Mouse (Mus musculus) CH12.LX (cell line): ENCODE data around the gene Taok2. TPM values are rescaled to one million over a fixed set of nuclear protein-coding genes. Genes with fewer than 3 reads are reported as not detected.

Source experiments
- DNase-seq: peaks from one replicate; pipeline ENCODE4 v3.0.0-alpha.2; 2013; ENCODE audit errors: extremely low read depth
- H3K27ac ChIP-seq: 2 replicates; pipeline ENCODE4 v1.5.1; 2012; ENCODE audit warnings: low read depth, mild to moderate bottlenecking, control low read depth, moderate library complexity; ENCODE audit not compliant: insufficient read depth
- H3K27me3 ChIP-seq: replicated peaks from 2 replicates; pipeline ENCODE3; 2012; ENCODE audit warnings: inconsistent platforms
- H3K36me3 ChIP-seq, 2 experiments: replicated peaks in 1 of 2; 2 replicates each; pipeline versions ENCODE3 to v1.6.1; 2012; ENCODE audit warnings: inconsistent platforms in 1 of 2, low read length in 1 of 2, mild to moderate bottlenecking in 1 of 2, mixed read lengths in 1 of 2, moderate library complexity in 1 of 2; ENCODE audit not compliant: control insufficient read depth in 1 of 2, insufficient read depth in 1 of 2
- H3K4me1 ChIP-seq, 2 experiments: 2 replicates each; pipeline ENCODE4 v1.6.1; 2012; ENCODE audit warnings: inconsistent platforms in 1 of 2, moderate library complexity in 1 of 2; ENCODE audit not compliant: insufficient read depth in 2 of 2, control insufficient read depth in 1 of 2
- H3K4me2 ChIP-seq: 2 replicates; pipeline ENCODE4 v1.6.1; 2012; ENCODE audit warnings: low read depth, mild to moderate bottlenecking, control low read depth; ENCODE audit not compliant: poor library complexity, insufficient read depth, severe bottlenecking
- H3K4me3 ChIP-seq, 3 experiments: fragments of 150-350 bp in 1 of 3; sonication (generic) in 1 of 3; replicated peaks in 1 of 3; 2 replicates each; pipeline versions ENCODE3 to v1.5.1; 2011 to 2012; ENCODE audit warnings: low read depth in 2 of 3, low read length in 2 of 3, mild to moderate bottlenecking in 2 of 3, moderate library complexity in 2 of 3, control low read depth in 1 of 3, improper control_type of control experiment in 1 of 3, inconsistent platforms in 1 of 3, mixed read lengths in 1 of 3; ENCODE audit not compliant: poor library complexity in 1 of 3
- H3K79me2 ChIP-seq: replicated peaks from 2 replicates; pipeline ENCODE4 v1.6.1; 2012; ENCODE audit warnings: mild to moderate bottlenecking, moderate library complexity; ENCODE audit not compliant: control insufficient read depth, poor library complexity, insufficient read depth, severe bottlenecking; ENCODE audit errors: extremely low read depth
- H3K9ac ChIP-seq: 2 replicates; pipeline ENCODE4 v1.6.1; 2012; ENCODE audit warnings: low read depth, mild to moderate bottlenecking, control low read depth, moderate library complexity; ENCODE audit not compliant: insufficient read depth
- H3K9me3 ChIP-seq: replicated peaks from 2 replicates; pipeline ENCODE3; 2012; ENCODE audit warnings: low read length, inconsistent platforms, mixed read lengths
- CTCF ChIP-seq, 2 experiments: IDR thresholded peaks in 1 of 2; conservative IDR thresholded peaks in 1 of 2; 2 replicates each; pipeline ENCODE4 v1.5.1; 2011 to 2012; ENCODE audit warnings: low read depth in 2 of 2, low read length in 2 of 2, improper control_type of control experiment in 1 of 2, inconsistent platforms in 1 of 2, mild to moderate bottlenecking in 1 of 2, moderate library complexity in 1 of 2
- E2F4 ChIP-seq: IDR thresholded peaks from 2 replicates; pipeline ENCODE4 v1.6.1; 2011; ENCODE audit warnings: low read depth, low read length, improper control_type of control experiment; ENCODE audit not compliant: insufficient replicate concordance
- EP300 ChIP-seq: IDR thresholded peaks from 2 replicates; pipeline ENCODE4 v1.6.1; 2011; ENCODE audit warnings: low read length, improper control_type of control experiment
- ETS1 ChIP-seq: conservative IDR thresholded peaks from 2 replicates; pipeline ENCODE4 v1.6.1; 2012; ENCODE audit warnings: low read depth, mild to moderate bottlenecking, inconsistent platforms, low read length, improper control_type of control experiment, moderate library complexity
- HCFC1 ChIP-seq: IDR thresholded peaks from 2 replicates; pipeline ENCODE4 v1.6.1; 2012; ENCODE audit warnings: low read depth, mild to moderate bottlenecking, inconsistent platforms, low read length, improper control_type of control experiment
- JUN ChIP-seq: IDR thresholded peaks from 2 replicates; pipeline ENCODE4 v1.6.1; 2011; ENCODE audit warnings: low read depth, mild to moderate bottlenecking, low read length, improper control_type of control experiment, moderate library complexity; ENCODE audit not compliant: insufficient read depth
- JUND ChIP-seq: conservative IDR thresholded peaks from 2 replicates; pipeline ENCODE4 v1.6.1; 2011; ENCODE audit warnings: low read depth, low read length, improper control_type of control experiment
- MAFK ChIP-seq: IDR thresholded peaks from 2 replicates; pipeline ENCODE4 v1.6.1; 2011; ENCODE audit warnings: low read length, improper control_type of control experiment; ENCODE audit not compliant: insufficient replicate concordance
- MEF2A ChIP-seq: IDR thresholded peaks from 2 replicates; pipeline ENCODE4 v1.6.1; 2014; ENCODE audit warnings: low read depth, mild to moderate bottlenecking, inconsistent platforms, low read length, improper control_type of control experiment, borderline replicate concordance
- MYC ChIP-seq: IDR thresholded peaks from 2 replicates; pipeline ENCODE4 v1.6.1; 2011; ENCODE audit warnings: low read depth, mild to moderate bottlenecking, improper control_type of control experiment, low read length
- NRF1 ChIP-seq: IDR thresholded peaks from 2 replicates; pipeline ENCODE4 v1.6.1; 2014; ENCODE audit warnings: low read depth, mild to moderate bottlenecking, inconsistent platforms, low read length, improper control_type of control experiment, moderate library complexity
- PAX5 ChIP-seq: IDR thresholded peaks from 2 replicates; pipeline ENCODE4 v1.6.1; 2012; ENCODE audit warnings: low read length, inconsistent platforms, mixed read lengths
- POLR2A ChIP-seq: IDR thresholded peaks from 2 replicates; pipeline ENCODE4 v1.6.1; 2011; ENCODE audit warnings: low read depth, mild to moderate bottlenecking, improper control_type of control experiment, low read length
- SIN3A ChIP-seq: IDR thresholded peaks from 2 replicates; pipeline ENCODE4 v1.6.1; 2012; ENCODE audit warnings: low read length, improper control_type of control experiment, inconsistent platforms
- SMC3 ChIP-seq: IDR thresholded peaks from 2 replicates; pipeline ENCODE4 v1.6.1; 2011; ENCODE audit warnings: low read depth, low read length, improper control_type of control experiment
- TCF12 ChIP-seq: IDR thresholded peaks from 2 replicates; pipeline ENCODE4 v1.6.1; 2014; ENCODE audit warnings: low read depth, mild to moderate bottlenecking, inconsistent platforms, low read length, improper control_type of control experiment
- UBTF ChIP-seq: IDR thresholded peaks from 2 replicates; pipeline ENCODE4 v1.6.1; 2012; ENCODE audit warnings: low read depth, mild to moderate bottlenecking, inconsistent platforms, low read length, improper control_type of control experiment, moderate library complexity
- USF1 ChIP-seq: IDR thresholded peaks from 2 replicates; pipeline ENCODE4 v1.6.1; 2014; ENCODE audit warnings: low read depth, mild to moderate bottlenecking, inconsistent platforms, low read length, improper control_type of control experiment
- ZC3H11A ChIP-seq: IDR thresholded peaks from 2 replicates; pipeline ENCODE4 v1.6.1; 2012; ENCODE audit warnings: low read depth, mild to moderate bottlenecking, inconsistent platforms, low read length, improper control_type of control experiment
- ZKSCAN1 ChIP-seq: IDR thresholded peaks from 2 replicates; pipeline ENCODE4 v1.6.1; 2012; ENCODE audit warnings: low read depth, inconsistent platforms, low read length, improper control_type of control experiment, borderline replicate concordance
- ZNF384 ChIP-seq: IDR thresholded peaks from 2 replicates; pipeline ENCODE4 v1.6.1; 2012; ENCODE audit warnings: low read depth, low read length, improper control_type of control experiment, inconsistent platforms
- dilution Hi-C: fragments of 300-500 bp; cut with MboI; formaldehyde crosslinking; loops from 2 replicates; pipeline ENCODE4 v1.14.3; 2020; ENCODE audit warnings: low sequenced_read_pairs; ENCODE audit not compliant: extremely low pct_unique_long_range_greater_than_20kb, extremely low pct_ligation_motif_present
- in situ Hi-C: fragments of 300-500 bp; cut with MboI; formaldehyde crosslinking; loops from 3 replicates; pipeline ENCODE4 v1.14.3; 2019; ENCODE audit warnings: low sequenced_read_pairs, low pct_ligation_motif_present, low pct_unique_long_range_greater_than_20kb, mixed read lengths
- polyA plus RNA-seq: library from polyadenylated mRNA; unstranded; fragments of >175 nt; gene quantifications from 2 replicates; pipeline ENCODE4 v1.2.1, GENCODE M21; 2012; ENCODE audit warnings: low read depth; ENCODE audit not compliant: insufficient read length
- total RNA-seq, 2 experiments: library from RNA; depleted of rRNA; stranded (reverse); fragments of 300-350 nt in 1 of 2; fragments of >200 nt in 1 of 2; gene quantifications; 2 replicates each; pipeline ENCODE4 v1.2.3; 2012 to 2014

Gene Taok2
- total and polyA plus RNA-seq, 3 experiments = 15.3 to 32.2 (median 28.5) TPM

GRCm38 (mm10) chr7:126868003-126868402, 16.5 kb downstream of the Taok2 start:
- Histone ChIP-seq H3K9ac (no peak overlapping the region), H3K36me3 (peaks cover 80 to 100% of the 10 kb centered on the region in 2 experiments), H3K27me3 (no peaks in the 10 kb centered on the region), H3K27ac (no peak overlapping the region), H3K9me3 (no peaks in the 10 kb centered on the region), H3K4me1 (peaks cover 5 to 32% of the 10 kb centered on the region in 2 experiments), H3K79me2 (peaks cover 6% of the 10 kb centered on the region), H3K4me3 (no peak overlapping the region), H3K4me2 (no peak overlapping the region)
- in situ Hi-C loops = no loop called here
- dilution Hi-C loops = no loop called here
- TF ChIP-seq POLR2A (no peak), USF1 (no peak), MEF2A (no peak), HCFC1 (no peak), CTCF (conservative IDR thresholded peaks at IDR 0.05 in 1 of 2, IDR thresholded peaks at IDR 0.05 in 1 of 2; ENCODE audit: low read depth in 2 of 2, low read length in 2 of 2) (no peak), ZNF384 (no peak), MYC (no peak), SIN3A (no peak), ZKSCAN1 (no peak), E2F4 (no peak), SMC3 (no peak), TCF12 (no peak), ZC3H11A (no peak), EP300 (no peak), NRF1 (no peak), PAX5 (no peak), JUND (no peak), UBTF (no peak), ETS1 (no peak)
- DNase-seq = no peak

- in situ Hi-C loops = no loop called here
- DNase-seq = no peak
- H3K79me2 ChIP-seq = peaks cover 11% of the 10 kb centered on the region
- no peak overlapping the region for H3K27ac ChIP-seq
- H3K4me2 ChIP-seq = no peak overlapping the region
- dilution Hi-C loops = no loop called here
- no peak overlapping the region for H3K9ac ChIP-seq
- peaks cover 5 to 34% of the 10 kb centered on the region in 2 experiments for H3K4me1 ChIP-seq
- H3K27me3 ChIP-seq = no peaks in the 10 kb centered on the region
- H3K9me3 ChIP-seq = no peaks in the 10 kb centered on the region
- H3K4me3 ChIP-seq = no peak overlapping the region
- peaks cover 76 to 95% of the 10 kb centered on the region in 2 experiments for H3K36me3 ChIP-seq
- TF ChIP-seq MAFK (no peak), JUN (no peak)
- TF ChIP-seq, all 38 proteins: peak for 0
These were observed 17.0 kb downstream of the Taok2 start for GRCm38 (mm10) chr7:126867534-126867933.
